Mouse (Mus musculus): ENCODE data around the gene Cyp2c55. TPM values are rescaled to one million over a fixed set of nuclear protein-coding genes. Genes with fewer than 3 reads are reported as not detected.

Gene Cyp2c55
- not detected for polyA plus RNA-seq (2015; fragmentation: Illumina TruSeq; extraction: RNeasy Lipid Tissue Mini Kit (QIAGEN cat#74804); ENCODE audit: insufficient read depth, low replicate concordance)

GRCm38 (mm10) chr19:39006715-39007114 is at the start of gene Cyp2c55:
Gene Cyp2c55, plus strand, starts transcription at chr19:39007019.

GRCm38 (mm10) chr19:39060719-39061118 is 53.9 kb downstream of the Cyp2c55 start, which contains the start of gene Cyp2c65:
Gene Cyp2c65, plus strand, starts transcription at chr19:39061015.

Other genes starting within 250 kb of the Cyp2c55 start
- gene Noc3l, start 187.8 kb upstream of the Cyp2c55 start, polyA plus RNA-seq (2015; fragmentation: Illumina TruSeq; extraction: RNeasy Lipid Tissue Mini Kit (QIAGEN cat#74804); ENCODE audit: insufficient read depth, low replicate concordance): 23.7 TPM
- 4.5 TPM for gene Tbc1d12, start 170.4 kb upstream of the Cyp2c55 start, polyA plus RNA-seq (2015; fragmentation: Illumina TruSeq; extraction: RNeasy Lipid Tissue Mini Kit (QIAGEN cat#74804); ENCODE audit: insufficient read depth, low replicate concordance)
- 25.0 TPM for gene Hells, start 76.1 kb upstream of the Cyp2c55 start, polyA plus RNA-seq (2015; fragmentation: Illumina TruSeq; extraction: RNeasy Lipid Tissue Mini Kit (QIAGEN cat#74804); ENCODE audit: insufficient read depth, low replicate concordance)
- gene Cyp2c65, start 54.0 kb downstream of the Cyp2c55 start, polyA plus RNA-seq (2015; fragmentation: Illumina TruSeq; extraction: RNeasy Lipid Tissue Mini Kit (QIAGEN cat#74804); ENCODE audit: insufficient read depth, low replicate concordance): not detected
- not detected for gene Cyp2c66, start 106.9 kb downstream of the Cyp2c55 start, polyA plus RNA-seq (2015; fragmentation: Illumina TruSeq; extraction: RNeasy Lipid Tissue Mini Kit (QIAGEN cat#74804); ENCODE audit: insufficient read depth, low replicate concordance)